Mouse (Mus musculus) stomach, embryonic 15.5 days (tissue): ENCODE measurements around the gene Fndc3a. TPM values are rescaled to one million over a fixed set of nuclear protein-coding genes. Genes with fewer than 3 reads are reported as not detected.

Experiments
- ATAC-seq: fragments of 200-750 bp; cut with Nextera tagmentation; 2 replicates; pipeline ENCODE4 v1.8.0; 2017; ENCODE audit warnings: low read depth, moderate number of reproducible peaks, moderate TSS enrichment; ENCODE audit not compliant: insufficient read depth, low FRiP score
- H3K27ac ChIP-seq: fragments of 300-500 bp; sonication (generic); 2 replicates; pipeline ENCODE4 v1.5.1; 2015; ENCODE audit warnings: mild to moderate bottlenecking, inconsistent platforms
- H3K27me3 ChIP-seq: fragments of 300-500 bp; sonication (generic); replicated peaks from 2 replicates; pipeline ENCODE4 v1.6.1; 2015; ENCODE audit warnings: inconsistent platforms
- H3K36me3 ChIP-seq: fragments of 300-500 bp; sonication (generic); 2 replicates; pipeline ENCODE4 v1.6.1; 2015; ENCODE audit warnings: inconsistent platforms
- H3K4me1 ChIP-seq: fragments of 300-500 bp; sonication (generic); 2 replicates; pipeline ENCODE4 v1.6.1; 2015; ENCODE audit warnings: inconsistent platforms
- H3K4me2 ChIP-seq: fragments of 300-500 bp; sonication (generic); 2 replicates; pipeline ENCODE4 v1.6.1; 2015; ENCODE audit warnings: mild to moderate bottlenecking, inconsistent platforms
- H3K4me3 ChIP-seq: fragments of 300-500 bp; sonication (generic); replicated peaks from 2 replicates; pipeline ENCODE4 v1.5.1; 2015; ENCODE audit warnings: inconsistent platforms
- H3K9ac ChIP-seq: fragments of 300-500 bp; sonication (generic); 2 replicates; pipeline ENCODE4 v1.6.1; 2015; ENCODE audit warnings: inconsistent platforms
- H3K9me3 ChIP-seq: fragments of 300-500 bp; sonication (generic); 2 replicates; pipeline ENCODE4 v1.6.1; 2016; ENCODE audit warnings: inconsistent platforms
- WGBS: fragments of 180-500 bp; shearing (Covaris S2); methylation state at CpG from one replicate; pipeline ENCODE4 v1.1.7; 2015; 5-methylcytosine and 5-hydroxymethylcytosine counted together
- polyA plus RNA-seq: library from polyadenylated mRNA; unstranded; fragments of >200 nt; fragmentation: Nextera tagmentation; extraction: Ambion mirVana; gene quantifications from 2 replicates; pipeline ENCODE4 v1.2.1, GENCODE M21; 2015

The Fndc3a gene
- 45.1 and 48.9 TPM in 2 replicates for polyA plus RNA-seq

DNA sequence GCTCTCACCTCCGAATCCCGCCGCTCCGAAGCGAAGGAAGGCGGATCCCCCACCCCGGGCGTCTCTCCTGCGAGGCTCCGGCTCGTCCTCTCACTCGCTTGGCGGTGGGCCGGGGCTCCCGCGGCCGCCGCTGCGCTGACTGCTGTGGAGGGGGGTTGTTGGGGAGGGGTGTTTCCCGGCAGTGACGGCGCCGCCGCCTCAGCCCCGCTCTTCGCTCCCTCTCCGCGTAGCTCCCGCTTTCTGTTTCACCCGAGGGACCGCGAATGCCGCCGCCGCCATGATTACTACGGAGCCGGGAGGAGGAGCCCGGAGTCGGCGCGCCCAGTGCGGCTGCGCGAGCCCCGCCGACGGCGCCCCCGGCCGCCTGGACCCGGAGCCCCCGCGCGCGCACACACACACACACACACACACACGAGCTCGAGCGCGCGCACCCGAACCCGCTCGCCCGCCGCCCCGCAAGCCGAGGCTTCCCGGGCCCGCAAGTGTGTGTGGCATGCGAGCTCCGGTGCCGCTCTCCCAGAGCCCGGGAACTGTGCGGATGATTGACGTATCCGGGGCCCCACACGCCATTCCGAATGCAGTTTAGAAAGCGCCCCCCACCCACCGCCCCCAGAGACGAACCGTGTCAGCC is at the start of gene Fndc3a:
Fndc3a (minus strand) TSS at position 294 of the 631 bp plus-strand sequence.
- peak; percentile 90 for ATAC-seq
- Histone ChIP-seq H3K27me3 (no peaks in the 10 kb centered on the region), H3K9me3 (no peaks in the 10 kb centered on the region), H3K9ac (peak within 1 kb of the TSS; percentile 84), H3K27ac (peak within 1 kb of the TSS; percentile 94), H3K4me3 (peak within 1 kb of the TSS; percentile 97), H3K4me1 (peaks cover 4% of the 10 kb centered on the region; the same call in 1 of the 2 replicates), H3K36me3 (no peaks in the 10 kb centered on the region), H3K4me2 (peak within 1 kb of the TSS; percentile 74)
- WGBS = under 1% methylated on average over 65 of the region's 82 CpGs

DNA sequence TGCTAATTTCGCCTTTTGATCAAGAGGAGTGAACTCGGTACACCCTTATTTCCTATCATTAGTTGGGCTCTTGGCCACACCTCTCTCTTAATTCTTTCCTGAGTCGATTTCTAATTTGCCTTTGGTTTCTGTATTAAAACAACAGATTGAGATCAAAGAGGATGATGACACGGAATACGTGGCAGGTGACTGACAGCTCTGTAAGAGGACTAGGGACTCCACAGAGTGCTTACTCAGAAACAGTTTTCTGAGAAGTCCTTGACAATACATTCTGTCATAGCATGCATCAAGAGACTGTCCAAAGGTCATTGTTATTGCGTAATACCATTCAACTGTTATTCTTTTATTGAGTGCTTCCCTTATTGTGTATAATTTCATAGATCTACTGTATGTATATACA is 43.1 kb upstream of the Fndc3a start:
- H3K27me3 ChIP-seq = no peaks in the 10 kb centered on the region
- no peaks in the 10 kb centered on the region for H3K4me1 ChIP-seq
- no peak overlapping the region for H3K4me2 ChIP-seq
- H3K9ac ChIP-seq = no peak overlapping the region
- H3K36me3 ChIP-seq = no peaks in the 10 kb centered on the region
- WGBS = 81% methylated on average over 6 of the region's 6 CpGs
- ATAC-seq = no peak
- H3K4me3 ChIP-seq = no peak overlapping the region
- H3K9me3 ChIP-seq = no peaks in the 10 kb centered on the region
- no peak overlapping the region for H3K27ac ChIP-seq

DNA sequence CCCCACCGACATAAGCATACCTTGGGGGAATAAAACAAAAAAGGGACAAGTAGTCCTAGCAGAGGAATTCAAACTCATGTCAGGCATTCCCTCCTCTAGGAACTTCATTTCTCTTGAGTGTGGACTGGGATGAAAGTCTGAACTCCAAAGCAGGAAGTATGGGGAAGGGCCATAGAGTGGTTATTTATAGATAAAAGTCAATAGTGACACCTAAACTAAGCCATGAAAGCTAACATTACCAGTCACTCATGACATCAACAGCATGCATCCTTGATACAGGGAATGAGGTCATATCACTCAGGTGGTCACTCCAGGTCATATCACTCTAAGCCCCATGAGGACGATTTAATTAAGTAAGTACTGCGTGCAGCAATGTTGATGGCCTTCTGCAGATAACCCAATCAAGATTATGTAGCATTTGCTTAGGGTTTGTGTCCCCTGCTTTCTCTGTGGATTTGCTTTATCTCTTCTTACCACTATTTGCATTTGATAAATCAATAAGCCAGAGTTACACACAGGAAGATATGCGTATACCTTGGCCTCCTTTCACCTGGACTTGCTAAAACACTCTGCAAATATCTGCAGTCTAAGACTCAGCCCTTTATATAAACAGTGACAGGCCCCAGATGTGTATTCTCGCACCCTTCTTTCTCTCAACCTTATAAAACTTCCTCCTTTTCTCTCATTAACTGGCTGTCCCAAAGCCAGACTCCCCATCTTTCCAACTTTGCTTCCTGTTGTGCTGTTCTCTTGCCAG is 40.8 kb upstream of the Fndc3a start:
- H3K4me1 ChIP-seq = no peaks in the 10 kb centered on the region
- 66% methylated on average over 5 of the region's 5 CpGs for WGBS
- H3K4me2 ChIP-seq = no peak overlapping the region
- no peak overlapping the region for H3K4me3 ChIP-seq
- no peak overlapping the region for H3K9ac ChIP-seq
- no peaks in the 10 kb centered on the region for H3K9me3 ChIP-seq
- no peak overlapping the region for H3K27ac ChIP-seq
- H3K36me3 ChIP-seq = no peaks in the 10 kb centered on the region
- ATAC-seq = no peak
- H3K27me3 ChIP-seq = no peaks in the 10 kb centered on the region

DNA sequence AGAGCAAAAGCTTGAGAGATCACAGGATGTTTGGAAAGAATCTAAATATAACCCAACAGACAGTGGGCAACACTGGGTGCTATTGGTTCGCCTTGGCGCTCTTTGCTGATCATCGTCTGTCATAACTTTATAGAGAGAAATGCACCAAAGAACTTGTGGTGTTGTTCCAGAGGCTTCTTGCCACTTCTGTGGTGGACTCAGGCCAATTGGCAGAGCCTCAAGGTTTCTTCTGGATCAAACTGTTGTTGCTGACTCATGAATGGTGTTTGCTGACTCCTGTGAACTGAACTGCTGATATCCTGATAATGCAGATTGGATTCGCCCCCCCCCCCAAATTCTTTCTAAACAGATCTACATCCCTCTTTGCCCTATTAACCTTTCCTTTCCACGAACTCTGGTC is 38.5 kb upstream of the Fndc3a start:
- H3K4me3 ChIP-seq = no peak overlapping the region
- no peaks in the 10 kb centered on the region for H3K4me1 ChIP-seq
- no peaks in the 10 kb centered on the region for H3K9me3 ChIP-seq
- H3K27ac ChIP-seq = no peak overlapping the region
- ATAC-seq = no peak
- WGBS = 93% methylated on average over 5 of the region's 5 CpGs
- no peaks in the 10 kb centered on the region for H3K36me3 ChIP-seq
- H3K27me3 ChIP-seq = no peaks in the 10 kb centered on the region
- no peak overlapping the region for H3K9ac ChIP-seq
- H3K4me2 ChIP-seq = no peak overlapping the region

DNA sequence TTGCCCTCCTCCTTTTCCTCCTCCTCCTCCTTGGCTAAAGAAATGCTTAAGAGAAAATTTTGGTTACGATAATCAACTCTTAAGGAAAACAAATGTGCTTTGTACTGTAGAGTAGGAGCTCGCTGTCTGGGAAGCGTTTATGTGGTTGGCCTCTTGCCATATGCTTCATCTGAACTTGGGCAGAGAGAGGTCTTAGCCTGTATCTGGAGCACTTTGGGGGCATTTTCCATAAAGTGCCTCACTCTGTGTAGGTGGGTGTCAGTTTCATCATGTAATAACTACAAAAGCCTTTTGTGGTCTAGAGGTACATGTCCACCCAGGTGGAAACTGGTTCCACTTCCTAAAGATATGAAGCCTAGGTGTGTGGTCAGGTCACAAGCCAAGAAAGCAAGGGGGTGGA is 31.9 kb upstream of the Fndc3a start:
- H3K27ac ChIP-seq = no peak overlapping the region
- H3K9ac ChIP-seq = no peak overlapping the region
- H3K36me3 ChIP-seq = no peaks in the 10 kb centered on the region
- no peak overlapping the region for H3K4me3 ChIP-seq
- H3K4me1 ChIP-seq = no peaks in the 10 kb centered on the region
- H3K4me2 ChIP-seq = no peak overlapping the region
- no peak for ATAC-seq
- no peaks in the 10 kb centered on the region for H3K27me3 ChIP-seq
- H3K9me3 ChIP-seq = no peaks in the 10 kb centered on the region
- WGBS = 46% methylated on average over 3 of the region's 3 CpGs

DNA sequence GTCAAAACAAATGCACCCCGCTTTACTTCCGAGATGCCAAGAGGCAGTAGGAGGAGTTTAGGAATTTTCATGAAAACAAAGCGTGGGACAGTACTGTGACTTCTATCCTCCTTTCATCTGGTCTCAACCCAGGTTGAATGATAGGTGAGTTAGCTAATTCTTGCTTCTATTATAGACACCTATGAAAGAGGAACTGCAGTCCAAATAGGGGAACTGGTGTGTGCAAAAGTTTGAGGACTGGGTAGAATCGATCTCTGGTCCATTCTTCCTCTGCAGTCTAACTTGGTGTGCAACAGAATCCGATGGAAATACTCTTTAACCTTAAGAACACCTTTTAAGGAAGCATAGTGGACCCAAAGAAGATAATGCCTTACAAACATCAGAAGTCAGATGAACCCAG is 30.5 kb upstream of the Fndc3a start:
- H3K4me1 ChIP-seq = no peaks in the 10 kb centered on the region
- WGBS = 85% methylated on average over 5 of the region's 5 CpGs
- H3K4me2 ChIP-seq = no peak overlapping the region
- H3K9me3 ChIP-seq = no peaks in the 10 kb centered on the region
- no peak overlapping the region for H3K4me3 ChIP-seq
- no peak overlapping the region for H3K27ac ChIP-seq
- H3K27me3 ChIP-seq = no peaks in the 10 kb centered on the region
- no peak for ATAC-seq
- H3K36me3 ChIP-seq = no peaks in the 10 kb centered on the region
- no peak overlapping the region for H3K9ac ChIP-seq

DNA sequence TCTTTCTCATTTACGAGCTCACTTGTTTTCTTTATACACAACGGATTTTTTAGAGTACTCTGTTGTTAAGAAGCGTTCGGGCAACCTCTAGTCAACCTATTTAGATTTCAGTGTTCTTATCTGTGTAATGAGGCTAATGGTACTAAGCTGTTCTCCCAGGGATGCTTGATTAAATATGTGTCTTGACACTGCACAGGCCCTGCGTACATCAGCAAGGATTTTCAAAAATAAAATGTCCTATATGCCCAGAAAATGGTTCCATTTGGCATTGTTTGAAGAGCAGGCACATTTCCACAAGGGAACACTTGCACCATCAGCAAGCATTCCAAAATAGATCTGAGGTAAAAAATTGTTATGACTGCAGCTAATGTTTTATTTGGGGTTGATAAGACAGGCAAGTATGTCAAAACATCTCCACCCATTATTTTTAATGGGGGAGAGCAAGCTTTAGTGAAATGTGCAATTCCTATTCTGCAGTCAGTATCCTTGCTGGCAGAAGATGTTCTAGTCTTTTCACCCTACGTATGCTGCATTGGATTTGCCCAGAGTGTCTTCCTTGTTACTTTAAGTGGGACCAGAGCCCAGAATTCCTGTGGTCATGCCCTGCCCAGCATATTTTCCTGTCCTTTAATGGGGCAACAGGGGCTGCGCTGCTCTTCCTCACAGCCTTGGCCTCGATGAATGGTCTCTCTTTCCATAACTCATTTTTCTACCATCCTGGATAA is 29.8 kb upstream of the Fndc3a start:
- Histone ChIP-seq H3K36me3 (no peaks in the 10 kb centered on the region), H3K9me3 (no peaks in the 10 kb centered on the region), H3K4me1 (no peaks in the 10 kb centered on the region), H3K27me3 (no peaks in the 10 kb centered on the region), H3K27ac (no peak overlapping the region), H3K4me3 (no peak overlapping the region), H3K9ac (no peak overlapping the region), H3K4me2 (no peak overlapping the region)
- ATAC-seq = no peak
- 59% methylated on average over 8 of the region's 8 CpGs for WGBS

DNA sequence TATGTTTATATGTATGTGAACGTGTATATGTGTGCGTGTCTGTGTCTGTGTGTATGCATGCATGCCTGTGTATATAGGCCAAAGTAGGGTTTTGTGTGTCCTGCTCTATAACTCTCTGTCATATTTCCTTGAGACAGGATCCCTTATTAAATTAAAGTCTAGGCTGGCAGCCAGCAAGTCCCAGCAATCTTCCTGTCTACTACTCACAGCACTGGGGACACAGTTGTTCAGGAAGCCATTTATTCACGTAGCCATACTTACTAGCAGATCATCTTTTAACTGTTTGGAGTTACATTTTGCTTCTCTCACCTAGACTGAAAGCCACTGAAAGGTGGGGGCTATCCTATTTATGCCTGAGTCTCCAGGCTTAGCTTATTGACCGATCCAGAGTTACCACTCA is 29.0 kb upstream of the Fndc3a start:
- Histone ChIP-seq H3K4me3 (no peak overlapping the region), H3K4me2 (no peak overlapping the region), H3K27me3 (no peaks in the 10 kb centered on the region), H3K9me3 (no peaks in the 10 kb centered on the region), H3K36me3 (no peaks in the 10 kb centered on the region), H3K9ac (no peak overlapping the region), H3K27ac (no peak overlapping the region), H3K4me1 (no peaks in the 10 kb centered on the region)
- no peak for ATAC-seq
- 76% methylated on average over 4 of the region's 4 CpGs for WGBS

DNA sequence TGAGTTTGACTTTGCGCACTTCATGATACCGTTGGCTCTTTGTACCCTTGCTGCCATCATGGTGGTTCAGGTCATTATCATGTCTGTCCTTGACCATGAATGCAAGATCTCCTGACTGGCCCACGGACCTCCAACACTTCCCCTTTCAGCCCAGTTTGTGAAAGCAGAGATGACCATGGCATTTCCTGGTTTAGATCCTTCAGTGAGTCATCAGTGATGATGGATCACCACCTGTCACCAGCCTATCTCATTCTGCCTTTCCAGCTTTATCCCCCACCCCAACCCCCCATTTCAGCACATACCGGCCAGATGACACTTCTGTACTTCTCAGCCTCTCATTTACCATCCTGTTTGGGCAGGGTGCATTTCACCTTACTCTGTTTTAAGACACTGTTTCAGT is 28.4 kb upstream of the Fndc3a start:
- no peak overlapping the region for H3K4me3 ChIP-seq
- no peak overlapping the region for H3K27ac ChIP-seq
- no peaks in the 10 kb centered on the region for H3K4me1 ChIP-seq
- no peaks in the 10 kb centered on the region for H3K9me3 ChIP-seq
- no peaks in the 10 kb centered on the region for H3K36me3 ChIP-seq
- no peak overlapping the region for H3K9ac ChIP-seq
- no peaks in the 10 kb centered on the region for H3K27me3 ChIP-seq
- WGBS = 72% methylated on average over 4 of the region's 4 CpGs
- ATAC-seq = no peak
- H3K4me2 ChIP-seq = no peak overlapping the region

DNA sequence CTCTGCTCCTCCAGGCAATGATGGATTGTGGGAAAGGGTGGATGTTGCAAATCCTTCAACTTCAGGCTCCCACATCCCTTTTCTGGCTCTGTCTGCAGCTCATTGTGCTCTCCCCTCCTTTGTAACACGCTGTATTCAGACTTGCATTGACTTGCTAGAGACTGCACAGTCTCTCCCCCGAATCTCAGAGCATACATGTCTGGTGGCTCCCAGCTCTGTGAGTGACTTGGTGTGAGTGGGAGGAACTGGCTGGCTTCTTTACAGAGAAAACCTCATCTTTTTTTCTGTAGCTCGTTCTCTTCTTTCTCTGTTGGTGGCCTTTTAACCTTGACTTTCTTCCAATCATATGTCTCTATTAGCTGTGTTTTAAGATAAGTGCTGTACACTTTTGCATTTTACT is 16.1 kb upstream of the Fndc3a start:
- no peak for ATAC-seq
- 54% methylated on average over 3 of the region's 3 CpGs for WGBS
- Histone ChIP-seq H3K4me2 (no peak overlapping the region), H3K27ac (no peak overlapping the region), H3K27me3 (no peaks in the 10 kb centered on the region), H3K4me1 (no peaks in the 10 kb centered on the region), H3K36me3 (no peaks in the 10 kb centered on the region), H3K4me3 (no peak overlapping the region), H3K9ac (no peak overlapping the region), H3K9me3 (no peaks in the 10 kb centered on the region)

DNA sequence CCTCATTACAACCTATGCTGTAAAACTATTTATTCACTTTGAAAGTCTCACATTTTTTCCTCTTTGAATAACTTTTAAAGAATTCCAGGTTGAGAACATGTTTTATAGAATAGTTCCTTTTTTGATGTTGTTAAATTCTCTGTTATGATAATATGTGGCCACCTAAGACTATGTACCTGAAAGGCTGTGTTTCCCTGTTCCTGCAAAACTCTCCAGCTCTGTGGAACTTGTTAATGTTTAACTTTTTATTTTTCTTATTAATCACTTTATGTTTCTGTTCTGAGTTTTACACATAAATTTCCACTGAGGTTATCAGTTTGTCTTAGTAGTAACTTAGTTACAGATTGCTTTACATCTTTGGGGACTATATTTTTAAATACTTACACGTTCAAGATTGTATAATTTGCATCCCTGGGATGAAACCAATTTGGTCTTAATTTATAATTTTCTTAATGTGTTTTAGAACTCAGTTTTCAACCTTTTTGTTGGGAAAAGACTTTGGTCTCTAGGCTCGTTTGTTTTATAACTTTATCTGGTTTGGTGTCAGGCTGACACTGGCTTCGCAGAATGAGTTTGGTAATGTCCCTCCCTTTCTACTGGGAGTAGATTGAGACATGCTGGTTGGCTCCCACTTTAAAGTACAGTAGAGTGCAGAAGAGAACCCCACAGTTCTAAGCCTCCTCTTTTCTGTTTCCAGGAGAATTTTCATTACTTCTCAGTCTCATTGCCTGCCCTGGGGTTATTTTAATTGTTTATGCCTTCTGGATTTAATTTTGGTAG is 12.7 kb upstream of the Fndc3a start:
- Histone ChIP-seq H3K9me3 (no peaks in the 10 kb centered on the region), H3K4me2 (no peak overlapping the region), H3K36me3 (no peaks in the 10 kb centered on the region), H3K9ac (no peak overlapping the region), H3K4me3 (no peak overlapping the region), H3K4me1 (no peaks in the 10 kb centered on the region), H3K27me3 (no peaks in the 10 kb centered on the region), H3K27ac (no peak overlapping the region)
- 55% methylated on average over 3 of the region's 3 CpGs for WGBS
- ATAC-seq = no peak
